Mouse (Mus musculus) embryonic facial prominence, embryonic 10.5 days (tissue): ENCODE measurements at regions not wholly inside any gene's neighbourhood (a gene's known extent, or its start where the extent isn't known, plus 50 kb on each side); places are given as distances from the start of the nearest gene placed in this dataset.

Experiments used
- DNase-seq: peaks from one replicate; pipeline ENCODE4 v3.0.0-alpha.2; 2017; ENCODE audit warnings: low spot score
- H3K27ac ChIP-seq: fragments of 300-500 bp; sonication (generic); replicated peaks from 2 replicates; pipeline ENCODE4 v1.5.1; 2016; ENCODE audit warnings: mild to moderate bottlenecking
- H3K27me3 ChIP-seq: fragments of 300-500 bp; sonication (generic); replicated peaks from 2 replicates; pipeline ENCODE4 v1.6.1; 2016; ENCODE audit warnings: low read depth, mild to moderate bottlenecking; ENCODE audit not compliant: poor library complexity, severe bottlenecking
- H3K36me3 ChIP-seq: fragments of 300-500 bp; sonication (generic); replicated peaks from 2 replicates; pipeline ENCODE4 v1.6.1; 2016; ENCODE audit warnings: mild to moderate bottlenecking, moderate library complexity
- H3K4me1 ChIP-seq: fragments of 300-500 bp; sonication (generic); 2 replicates; pipeline ENCODE4 v1.6.1; 2016
- H3K4me3 ChIP-seq: fragments of 300-500 bp; sonication (generic); 2 replicates; pipeline ENCODE4 v1.5.1; 2016; ENCODE audit warnings: mild to moderate bottlenecking, moderate library complexity
- H3K9me3 ChIP-seq: fragments of 300-500 bp; sonication (generic); 2 replicates; pipeline ENCODE4 v1.6.1; 2016; ENCODE audit warnings: mild to moderate bottlenecking
- WGBS: fragments of 180-500 bp; shearing (Covaris S2); methylation state at CpG from one replicate; pipeline ENCODE4 v1.1.7; 2016; 5-methylcytosine and 5-hydroxymethylcytosine counted together

GRCm38 (mm10) chr7:133286216-133286615 lies 162.1 kb upstream of the Ctbp2 start:
- no peaks in the 10 kb centered on the region for H3K4me1 ChIP-seq
- H3K27ac ChIP-seq, result no peak overlapping the region
- no peak overlapping the region for H3K4me3 ChIP-seq
- 85% methylated on average over 5 of the region's 5 CpGs for WGBS
- no peak for DNase-seq
- no peaks in the 10 kb centered on the region for H3K27me3 ChIP-seq
- no peaks in the 10 kb centered on the region for H3K36me3 ChIP-seq
- no peaks in the 10 kb centered on the region for H3K9me3 ChIP-seq

GRCm38 (mm10) chr7:133262161-133262560 lies 138.0 kb upstream of the Ctbp2 start:
- peaks cover 12% of the 10 kb centered on the region; the same call in 1 of the 2 replicates for H3K4me1 ChIP-seq
- no peaks in the 10 kb centered on the region for H3K27me3 ChIP-seq
- H3K9me3 ChIP-seq, result no peaks in the 10 kb centered on the region
- no peak overlapping the region for H3K4me3 ChIP-seq
- DNase-seq, result no peak
- no peak overlapping the region for H3K27ac ChIP-seq
- WGBS, result 76% methylated on average over 5 of the region's 5 CpGs
- H3K36me3 ChIP-seq, result no peaks in the 10 kb centered on the region

GRCm38 (mm10) chr7:133259143-133259542 lies 135.0 kb upstream of the Ctbp2 start:
- no peak overlapping the region for H3K4me3 ChIP-seq
- no peaks in the 10 kb centered on the region for H3K9me3 ChIP-seq
- no peaks in the 10 kb centered on the region for H3K27me3 ChIP-seq
- H3K27ac ChIP-seq, result no peak overlapping the region
- H3K4me1 ChIP-seq, result peaks cover 12% of the 10 kb centered on the region; the same call in 1 of the 2 replicates
- H3K36me3 ChIP-seq, result no peaks in the 10 kb centered on the region
- DNase-seq, result no peak
- WGBS, result 86% methylated on average over 7 of the region's 7 CpGs

GRCm38 (mm10) chr7:133256831-133257230 lies 132.7 kb upstream of the Ctbp2 start:
- no peak for DNase-seq
- Histone ChIP-seq H3K4me3 (no peak overlapping the region), H3K9me3 (no peaks in the 10 kb centered on the region), H3K4me1 (peaks cover 12% of the 10 kb centered on the region; the same call in 1 of the 2 replicates), H3K27me3 (no peaks in the 10 kb centered on the region), H3K36me3 (no peaks in the 10 kb centered on the region), H3K27ac (no peak overlapping the region)
- 77% methylated on average over 5 of the region's 5 CpGs for WGBS

- Histone ChIP-seq H3K36me3 (no peaks in the 10 kb centered on the region), H3K27me3 (no peaks in the 10 kb centered on the region), H3K27ac (no peak overlapping the region), H3K4me1 (no peaks in the 10 kb centered on the region), H3K9me3 (no peaks in the 10 kb centered on the region), H3K4me3 (no peak overlapping the region)
- no peak for DNase-seq
- WGBS, result 67% methylated on average over 11 of the region's 11 CpGs
Measured at GRCm38 (mm10) chr7:133244601-133245000, 120.4 kb upstream of the Ctbp2 start.

GRCm38 (mm10) chr7:133234326-133234725 lies 110.2 kb upstream of the Ctbp2 start:
- peaks cover 20% of the 10 kb centered on the region for H3K4me1 ChIP-seq
- H3K9me3 ChIP-seq, result no peaks in the 10 kb centered on the region
- H3K4me3 ChIP-seq, result no peak overlapping the region
- no peaks in the 10 kb centered on the region for H3K36me3 ChIP-seq
- 87% methylated on average over 5 of the region's 5 CpGs for WGBS
- DNase-seq, result no peak
- no peaks in the 10 kb centered on the region for H3K27me3 ChIP-seq
- no peak overlapping the region for H3K27ac ChIP-seq

- no peaks in the 10 kb centered on the region for H3K36me3 ChIP-seq
- WGBS, result 77% methylated on average over 10 of the region's 10 CpGs
- no peaks in the 10 kb centered on the region for H3K27me3 ChIP-seq
- no peak overlapping the region for H3K27ac ChIP-seq
- no peak for DNase-seq
- peaks cover 20% of the 10 kb centered on the region for H3K4me1 ChIP-seq
- H3K4me3 ChIP-seq, result no peak overlapping the region
- no peaks in the 10 kb centered on the region for H3K9me3 ChIP-seq
Measured at GRCm38 (mm10) chr7:133232889-133233441, 108.8 kb upstream of the Ctbp2 start.

GRCm38 (mm10) chr7:133230806-133231205 lies 106.7 kb upstream of the Ctbp2 start:
- H3K36me3 ChIP-seq, result no peaks in the 10 kb centered on the region
- no peak overlapping the region for H3K27ac ChIP-seq
- 58% methylated on average over 3 of the region's 3 CpGs for WGBS
- no peaks in the 10 kb centered on the region for H3K9me3 ChIP-seq
- H3K27me3 ChIP-seq, result no peaks in the 10 kb centered on the region
- no peak for DNase-seq
- peaks cover 10% of the 10 kb centered on the region; the same call in 1 of the 2 replicates for H3K4me1 ChIP-seq
- H3K4me3 ChIP-seq, result no peak overlapping the region

- WGBS, result 90% methylated on average over 19 of the region's 19 CpGs
- Histone ChIP-seq H3K27me3 (no peaks in the 10 kb centered on the region), H3K36me3 (no peaks in the 10 kb centered on the region), H3K4me3 (no peak overlapping the region), H3K9me3 (no peaks in the 10 kb centered on the region), H3K4me1 (no peaks in the 10 kb centered on the region), H3K27ac (no peak overlapping the region)
- DNase-seq, result no peak
Measured at GRCm38 (mm10) chr7:133223948-133224652, 99.9 kb upstream of the Ctbp2 start.

GRCm38 (mm10) chr7:133212328-133212727 lies 88.2 kb upstream of the Ctbp2 start:
- 67% methylated on average over 4 of the region's 4 CpGs for WGBS
- H3K27ac ChIP-seq, result no peak overlapping the region
- H3K36me3 ChIP-seq, result no peaks in the 10 kb centered on the region
- H3K4me3 ChIP-seq, result no peak overlapping the region
- no peaks in the 10 kb centered on the region for H3K4me1 ChIP-seq
- DNase-seq, result no peak
- H3K9me3 ChIP-seq, result no peaks in the 10 kb centered on the region
- H3K27me3 ChIP-seq, result no peaks in the 10 kb centered on the region

- Histone ChIP-seq H3K27me3 (peaks cover 13% of the 10 kb centered on the region), H3K9me3 (no peaks in the 10 kb centered on the region), H3K27ac (no peak overlapping the region), H3K4me1 (peaks cover 12% of the 10 kb centered on the region), H3K36me3 (no peaks in the 10 kb centered on the region), H3K4me3 (no peak overlapping the region)
- peak; percentile 32 for DNase-seq
- WGBS, result 7% methylated on average over 7 of the region's 7 CpGs
Measured at GRCm38 (mm10) chr7:133205704-133206103, 81.5 kb upstream of the Ctbp2 start.

GRCm38 (mm10) chr7:133204485-133204884 lies 80.3 kb upstream of the Ctbp2 start:
- H3K4me3 ChIP-seq, result no peak overlapping the region
- no peaks in the 10 kb centered on the region for H3K36me3 ChIP-seq
- no peaks in the 10 kb centered on the region for H3K9me3 ChIP-seq
- WGBS, result 53% methylated on average over 1 of the region's 1 CpGs
- DNase-seq, result no peak
- peaks cover 13% of the 10 kb centered on the region for H3K27me3 ChIP-seq
- no peak overlapping the region for H3K27ac ChIP-seq
- peaks cover 12% of the 10 kb centered on the region for H3K4me1 ChIP-seq

- no peaks in the 10 kb centered on the region for H3K9me3 ChIP-seq
- H3K4me1 ChIP-seq, result peaks cover 12% of the 10 kb centered on the region
- H3K27me3 ChIP-seq, result peaks cover 13% of the 10 kb centered on the region
- H3K27ac ChIP-seq, result no peak overlapping the region
- no peaks in the 10 kb centered on the region for H3K36me3 ChIP-seq
- H3K4me3 ChIP-seq, result no peak overlapping the region
- 90% methylated on average over 7 of the region's 7 CpGs for WGBS
- DNase-seq, result no peak
Measured at GRCm38 (mm10) chr7:133203933-133204332, 79.8 kb upstream of the Ctbp2 start.
